Mouse (Mus musculus) urinary bladder, adult 18-20 months (tissue): ENCODE results near the gene Hmgxb4.

Source experiments
- DNase-seq, 2 experiments: peaks; one replicate each; pipeline ENCODE4 v3.0.0; 2022; ENCODE audit warnings: low spot score in 2 of 2, mixed read lengths in 2 of 2

Hmgxb4 gene

GRCm38 (mm10) chr8:75018274-75018972, 25.3 kb downstream of the Hmgxb4 start:
- DNase-seq: no peak

DNA sequence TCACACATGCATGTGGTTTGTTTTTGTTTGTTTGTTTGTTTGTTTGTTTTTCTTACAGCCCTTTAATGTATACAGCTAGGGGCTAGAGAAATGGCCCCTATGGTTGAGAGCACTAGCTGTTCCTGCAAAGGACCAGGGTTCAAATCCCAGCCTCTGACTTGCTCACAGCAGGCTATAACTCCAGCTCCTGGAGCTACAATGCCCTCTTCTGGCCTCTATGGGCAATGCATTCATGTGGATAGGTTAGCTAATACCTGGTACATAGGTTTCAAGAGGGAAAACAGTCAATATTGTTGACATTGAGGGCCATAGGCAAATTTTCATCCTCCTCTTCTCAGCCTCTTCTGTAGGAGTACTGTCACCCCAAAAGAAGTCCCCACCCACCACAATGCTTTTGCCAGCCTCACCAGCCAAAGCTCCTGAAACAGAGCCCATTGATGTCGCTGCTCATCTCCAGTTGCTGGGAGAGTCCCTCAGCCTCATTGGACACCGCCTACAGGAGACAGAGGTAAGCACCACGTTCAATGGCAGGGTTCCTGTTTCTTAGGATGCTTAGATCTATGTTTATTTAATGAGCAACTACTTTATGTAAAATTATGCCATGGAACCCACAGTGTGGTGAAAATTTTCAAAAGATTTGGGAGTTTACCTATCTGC, 30.6 kb downstream of the Hmgxb4 start:
- no peak for DNase-seq

- DNase-seq: no peak
These were observed 32.7 kb downstream of the Hmgxb4 start for GRCm38 (mm10) chr8:75025809-75026208.

- no peak for DNase-seq
These were observed 37.4 kb downstream of the Hmgxb4 start for GRCm38 (mm10) chr8:75030453-75031024.

DNA sequence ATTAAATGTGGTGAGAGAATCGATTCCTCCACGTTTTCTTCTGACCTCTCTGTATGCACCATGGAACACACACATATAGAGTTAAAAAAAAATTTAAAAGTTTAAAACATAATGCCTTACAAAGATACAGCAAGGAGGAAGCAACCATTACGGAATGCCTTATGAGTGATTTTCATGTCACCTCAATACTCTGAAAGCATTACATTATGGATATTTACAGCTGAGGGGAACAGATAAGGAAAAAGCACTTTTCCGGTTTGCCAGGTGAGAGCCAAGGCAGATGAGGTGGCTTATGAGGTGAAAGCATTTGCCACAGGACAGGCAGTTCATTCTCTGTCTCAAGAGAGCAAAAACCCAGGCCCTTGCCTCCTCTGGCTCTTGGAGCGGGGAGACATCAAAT, 39.8 kb downstream of the Hmgxb4 start:
- no peak for DNase-seq

GRCm38 (mm10) chr8:75033511-75034243, 40.5 kb downstream of the Hmgxb4 start, which contains the start of gene Tom1:
Gene Tom1, plus strand, starts transcription at chr8:75033705.
- peak; percentile 97 to 99 for DNase-seq

GRCm38 (mm10) chr8:75034285-75034684, 41.1 kb downstream of the Hmgxb4 start:
- no peak for DNase-seq

DNA sequence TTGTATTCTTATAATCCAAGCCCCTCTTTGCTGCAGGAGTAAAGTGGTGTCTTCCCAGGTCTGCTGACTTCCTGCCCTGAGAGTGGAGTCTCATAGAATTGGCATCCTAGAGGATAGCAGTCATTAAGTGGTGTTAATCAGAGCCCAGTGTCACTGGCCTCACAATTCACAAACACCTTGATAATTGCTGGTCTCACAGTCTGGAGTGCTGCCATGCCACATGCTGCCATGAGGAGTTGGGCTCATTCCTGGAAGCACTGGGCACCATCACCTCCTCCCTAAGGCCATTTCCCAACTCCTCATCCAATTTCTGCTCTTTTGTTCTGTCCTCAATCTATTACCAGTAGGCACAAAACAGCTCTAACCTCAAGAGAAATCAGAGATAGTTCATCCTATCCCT, 42.5 kb downstream of the Hmgxb4 start:
- DNase-seq: no peak

- no peak for DNase-seq
These were observed 45.3 kb downstream of the Hmgxb4 start for GRCm38 (mm10) chr8:75038497-75038896.

- DNase-seq: peak in 1 of 2 experiments; percentile 13
These were observed 46.6 kb downstream of the Hmgxb4 start for GRCm38 (mm10) chr8:75039754-75040153.

DNA sequence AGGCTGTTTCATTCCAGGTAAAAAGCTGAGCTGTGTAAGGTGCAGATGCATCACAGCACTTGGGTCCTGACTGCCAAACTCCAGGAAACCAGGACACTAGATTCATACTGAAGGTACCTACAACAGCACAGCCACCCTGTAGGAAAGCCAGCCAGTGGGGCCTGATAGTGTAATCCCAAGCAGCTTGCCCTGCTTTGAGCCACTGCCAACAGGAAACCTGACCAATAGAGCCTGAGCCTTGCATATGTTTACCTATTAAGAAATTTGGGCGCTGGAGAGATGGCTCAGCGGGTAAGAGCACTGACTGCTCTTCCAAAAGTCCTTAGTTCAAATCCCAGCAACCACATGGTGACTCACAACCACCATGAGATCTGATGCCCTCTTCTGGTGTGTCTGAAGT, 49.0 kb downstream of the Hmgxb4 start:
- no peak for DNase-seq

- no peak for DNase-seq
These were observed 49.8 kb downstream of the Hmgxb4 start for GRCm38 (mm10) chr8:75042974-75043373.

DNA sequence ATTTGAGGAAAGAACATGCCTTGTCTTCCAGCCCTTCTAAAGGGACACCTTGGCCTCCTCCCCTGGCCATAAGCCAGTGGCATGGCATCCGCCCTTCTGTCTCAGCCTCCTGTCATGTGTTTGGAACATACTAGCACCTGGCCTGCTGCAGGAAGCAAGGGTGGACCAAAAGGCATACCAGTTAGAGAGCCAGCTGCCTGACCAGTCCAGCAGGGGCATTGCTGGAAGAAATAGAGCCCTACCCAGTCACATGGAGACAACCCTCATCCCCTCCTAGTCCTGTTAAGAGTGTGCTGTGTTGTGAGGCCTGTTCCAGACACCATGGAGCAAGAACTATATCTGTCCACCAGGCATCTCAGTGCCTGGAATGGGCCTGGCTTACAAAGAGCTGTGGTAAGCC, 53.1 kb downstream of the Hmgxb4 start:
- DNase-seq: no peak

DNA sequence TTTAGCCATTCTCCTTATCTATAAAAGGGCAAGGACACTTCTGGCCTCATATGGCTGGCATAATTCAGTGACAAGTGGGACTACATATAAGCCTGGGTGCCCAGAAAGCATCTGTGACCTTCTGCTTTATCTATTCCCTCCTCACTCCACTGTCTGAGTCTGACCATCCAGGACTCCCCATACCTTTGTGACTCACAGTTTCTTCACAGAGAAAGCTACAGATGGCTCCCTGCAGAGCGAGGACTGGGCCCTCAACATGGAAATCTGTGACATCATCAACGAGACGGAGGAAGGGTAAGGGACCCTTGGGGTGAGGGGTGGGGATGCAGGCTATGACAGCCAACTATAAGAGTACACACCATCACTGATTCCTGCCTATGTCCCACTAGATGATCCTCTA, 54.6 kb downstream of the Hmgxb4 start:
- DNase-seq: no peak

- no peak for DNase-seq
These were observed 60.2 kb downstream of the Hmgxb4 start for GRCm38 (mm10) chr8:75053342-75053741.

GRCm38 (mm10) chr8:75055673-75056072, 62.5 kb downstream of the Hmgxb4 start:
- no peak for DNase-seq

GRCm38 (mm10) chr8:75060022-75060421, 66.9 kb downstream of the Hmgxb4 start:
- no peak for DNase-seq

DNA sequence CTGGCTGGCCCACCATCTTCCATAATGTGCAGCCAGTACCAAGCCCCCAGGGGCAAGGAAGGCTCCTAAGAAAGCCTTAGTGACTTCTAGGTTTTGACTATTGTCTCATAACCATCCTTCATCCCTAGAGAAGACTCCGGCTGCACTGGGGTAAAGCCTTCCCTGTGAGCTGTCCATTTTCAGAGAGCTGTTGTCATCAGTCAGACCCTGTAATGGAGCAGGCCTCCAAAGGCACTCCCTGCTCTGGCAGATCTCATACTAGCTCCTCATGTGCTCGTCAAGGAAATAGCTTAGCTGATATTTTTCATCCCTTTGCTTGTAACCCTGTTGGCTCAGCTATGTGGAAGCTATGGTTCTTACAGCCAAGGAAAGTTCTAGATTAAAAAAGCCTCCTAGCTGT, 67.7 kb downstream of the Hmgxb4 start:
- no peak for DNase-seq

GRCm38 (mm10) chr8:75063290-75063689, 70.1 kb downstream of the Hmgxb4 start:
- DNase-seq: no peak

DNA sequence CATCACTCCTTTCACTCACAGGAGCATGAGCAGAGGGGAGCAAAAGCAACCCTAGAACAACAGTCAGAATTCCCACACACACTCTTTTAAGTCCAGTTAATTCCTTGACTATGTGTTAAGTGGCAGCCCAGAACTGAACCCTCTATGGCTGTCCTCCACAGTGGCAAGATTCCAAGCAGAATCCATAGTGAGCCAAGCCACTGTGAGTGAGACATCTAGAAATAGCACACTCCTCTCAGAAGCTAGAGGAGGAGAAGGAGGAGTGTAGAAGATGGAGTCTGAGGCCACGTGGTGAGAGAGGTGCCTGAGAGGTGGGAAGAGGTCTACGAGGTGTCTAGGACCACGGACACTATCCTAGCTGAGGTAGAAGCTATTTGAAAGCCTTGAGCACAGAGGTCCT, 71.6 kb downstream of the Hmgxb4 start:
- DNase-seq: no peak

DNA sequence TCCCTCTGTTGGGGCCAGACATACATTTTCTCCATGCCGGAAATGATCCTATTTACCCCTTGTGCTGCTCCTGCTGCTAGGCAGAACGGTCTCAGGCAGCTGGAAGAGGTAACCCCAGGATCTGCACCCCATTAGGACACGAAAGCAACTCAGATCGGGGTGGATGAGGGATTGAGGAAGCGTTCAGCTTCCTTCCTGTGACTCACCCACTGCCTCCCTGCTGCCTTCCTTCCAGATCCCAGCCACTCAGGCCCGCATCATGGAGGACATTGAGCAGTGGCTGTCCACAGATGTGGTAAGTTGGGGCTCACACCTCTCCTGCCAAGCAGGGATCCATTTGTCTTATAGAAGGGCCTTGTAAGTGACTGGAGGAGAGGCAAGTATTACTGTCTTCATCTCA, 74.1 kb downstream of the Hmgxb4 start:
- DNase-seq: no peak

- no peak for DNase-seq
These were observed 77.1 kb downstream of the Hmgxb4 start for GRCm38 (mm10) chr8:75070297-75070696.
